Mouse (Mus musculus): ENCODE measurements around the gene Neu3. TPM values are rescaled to one million over a fixed set of nuclear protein-coding genes. Genes with fewer than 3 reads are reported as not detected.
"Not testable (repeated sequence)": the region's sequence is repeated elsewhere in the genome, so short reads cannot be mapped to it uniquely, and the experiment has no call there.

Gene Neu3
- polyA plus RNA-seq, 1 experiment from 2014 or later: 5.0 TPM

DNA sequence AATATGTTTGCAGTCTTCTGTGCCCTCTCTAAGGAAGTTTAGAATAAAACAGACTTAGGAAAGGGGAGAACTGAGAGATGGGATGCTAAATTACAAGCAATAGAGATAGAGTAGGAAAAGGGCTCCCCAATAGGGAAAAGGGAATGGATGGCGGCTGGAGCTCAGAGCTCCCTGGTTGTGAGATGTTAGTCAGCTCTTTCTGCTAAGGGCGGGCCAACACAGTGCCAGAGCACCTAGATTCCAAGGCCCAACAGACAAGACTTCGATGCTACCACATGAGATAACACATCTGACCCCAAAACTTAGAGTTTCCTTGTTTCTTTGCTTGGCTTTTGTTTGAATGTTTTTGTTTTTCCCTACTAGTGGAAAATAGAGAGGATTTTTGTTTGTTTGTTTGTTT lies 24.2 kb downstream of the Neu3 start:
- H3K27ac ChIP-seq; H3K9ac ChIP-seq; H3K4me2 ChIP-seq; H3K36me3 ChIP-seq; H3K27me3 ChIP-seq; H3K4me3 ChIP-seq; H3K9me3 ChIP-seq; H3K4me1 ChIP-seq; ATAC-seq (ENCODE audit: insufficient number of reproducible peaks, low FRiP score, low TSS enrichment, low read depth): not testable (repeated sequence)
- WGBS: 82% methylated on average over 3 of the region's 3 CpGs

DNA sequence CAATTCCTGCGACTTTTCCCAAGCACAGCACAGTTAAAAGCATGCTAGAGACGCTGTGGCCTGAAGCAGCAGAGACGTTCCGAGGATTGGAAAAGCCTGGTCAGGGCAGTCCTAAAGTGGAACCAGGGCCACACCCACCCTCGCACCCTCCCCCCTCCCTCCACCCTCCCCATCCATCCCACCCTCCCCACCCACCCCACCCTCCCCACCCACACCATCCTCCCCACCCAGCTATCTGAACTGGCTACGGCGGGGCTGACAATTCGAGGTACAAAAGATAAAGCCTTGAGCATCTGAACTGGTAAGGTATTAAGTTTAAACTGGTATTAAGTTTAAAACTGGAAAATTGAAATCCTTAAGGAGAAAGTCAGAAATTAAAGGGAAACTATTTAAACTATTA lies 24.7 kb downstream of the Neu3 start:
- Histone ChIP-seq H3K9me3 (no peaks in the 10 kb centered on the region), H3K9ac (no peak overlapping the region), H3K27me3 (no peaks in the 10 kb centered on the region), H3K4me3 (no peak overlapping the region), H3K4me2 (no peak overlapping the region), H3K4me1 (no peaks in the 10 kb centered on the region), H3K27ac (no peak overlapping the region), H3K36me3 (no peaks in the 10 kb centered on the region)
- ATAC-seq (ENCODE audit: insufficient number of reproducible peaks, low FRiP score, low TSS enrichment, low read depth): no peak
- WGBS: 58% methylated on average over 8 of the region's 8 CpGs

DNA sequence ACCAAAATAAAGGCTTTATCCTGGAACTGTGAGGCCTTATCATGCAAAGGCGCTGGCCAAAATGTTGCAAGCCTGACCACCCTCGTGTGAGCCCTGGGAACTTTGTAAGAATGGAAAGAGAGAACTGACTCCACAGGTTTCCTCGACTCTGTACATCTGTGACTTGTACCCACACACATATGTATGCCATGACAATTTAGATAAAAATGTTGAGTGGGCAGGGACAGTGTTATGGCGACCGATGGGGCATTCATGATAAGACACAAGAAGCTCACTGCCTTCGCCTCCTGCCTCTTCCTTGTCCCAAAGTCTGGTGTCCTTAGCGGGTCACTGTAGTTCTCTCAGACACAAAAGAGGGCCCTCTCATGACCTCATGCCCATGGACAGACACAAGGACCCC lies 29.1 kb downstream of the Neu3 start:
- no peaks in the 10 kb centered on the region for H3K36me3 ChIP-seq
- no peak for ATAC-seq (ENCODE audit: insufficient number of reproducible peaks, low FRiP score, low TSS enrichment, low read depth)
- no peaks in the 10 kb centered on the region; the same call in 1 of the 2 replicates for H3K27me3 ChIP-seq
- peaks cover 11% of the 10 kb centered on the region for H3K4me1 ChIP-seq
- no peak overlapping the region for H3K27ac ChIP-seq
- no peaks in the 10 kb centered on the region for H3K9me3 ChIP-seq
- no peak overlapping the region for H3K9ac ChIP-seq
- WGBS: 73% methylated on average over 7 of the region's 7 CpGs
- no peak overlapping the region for H3K4me2 ChIP-seq
- no peak overlapping the region for H3K4me3 ChIP-seq

DNA sequence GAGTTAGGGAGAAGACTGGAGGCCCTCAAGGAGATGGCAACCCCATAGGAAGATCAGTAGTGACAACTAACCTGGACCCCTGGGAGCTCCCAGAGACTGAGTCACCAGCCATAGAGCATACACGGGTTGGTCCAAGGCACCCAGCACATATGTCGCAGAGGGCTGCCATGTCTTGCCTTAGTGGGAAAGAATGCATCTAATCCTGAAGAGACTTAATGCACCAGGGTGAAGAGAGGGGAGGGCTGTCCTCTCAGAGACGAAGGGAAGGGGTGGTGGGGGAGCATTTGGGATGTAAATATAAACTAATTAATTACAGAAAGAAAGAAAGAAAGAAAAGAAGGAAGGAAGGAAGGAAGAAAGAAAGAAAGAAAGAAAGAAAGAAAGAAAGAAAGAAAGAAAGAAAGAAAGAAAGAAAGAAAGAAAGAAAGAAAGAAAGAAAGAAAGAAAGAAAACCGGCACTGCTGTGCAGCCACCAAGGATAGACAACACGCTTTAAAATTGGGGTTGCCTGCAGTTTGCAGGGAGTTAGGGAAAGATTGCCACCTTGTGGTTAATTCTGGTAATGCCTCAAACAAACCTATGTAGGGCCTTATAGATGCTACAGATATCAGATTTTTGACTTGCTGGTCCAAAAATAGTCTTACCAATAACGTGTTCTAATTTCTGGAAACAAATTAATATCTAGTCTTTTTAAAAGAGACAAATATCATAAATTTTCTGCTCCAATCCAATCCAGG lies 30.1 kb downstream of the Neu3 start:
- Histone ChIP-seq H3K36me3 (no peaks in the 10 kb centered on the region), H3K27me3 (no peaks in the 10 kb centered on the region; the same call in 1 of the 2 replicates), H3K9me3 (no peaks in the 10 kb centered on the region), H3K4me1 (peaks cover 11% of the 10 kb centered on the region), H3K4me2 (no peak overlapping the region), H3K4me3 (no peak overlapping the region), H3K27ac (no peak overlapping the region), H3K9ac (no peak overlapping the region)
- ATAC-seq (ENCODE audit: insufficient number of reproducible peaks, low FRiP score, low TSS enrichment, low read depth): no peak
- 30% methylated on average over 6 of the region's 6 CpGs for WGBS

DNA sequence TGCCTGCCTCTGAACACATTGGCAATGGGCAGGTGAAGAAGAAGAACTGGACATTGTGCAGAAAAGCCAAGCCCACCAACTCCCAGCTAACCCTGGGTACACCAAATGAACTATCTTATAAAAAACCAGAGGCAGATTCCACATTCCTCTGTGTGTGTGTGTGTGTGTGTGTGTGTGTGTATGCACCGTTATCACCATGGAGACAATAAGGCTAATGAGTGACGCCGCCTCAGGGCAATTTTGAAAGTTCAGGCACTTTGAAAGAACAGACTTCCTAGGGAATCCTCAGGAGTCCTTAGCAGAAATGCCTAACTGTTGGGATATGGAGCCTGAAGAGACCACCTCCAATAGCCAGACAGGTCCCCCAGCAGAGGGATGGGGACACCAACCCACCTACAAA lies 31.0 kb downstream of the Neu3 start:
- Histone ChIP-seq H3K4me1 (peaks cover 11% of the 10 kb centered on the region), H3K4me3 (no peak overlapping the region), H3K27ac (no peak overlapping the region), H3K36me3 (no peaks in the 10 kb centered on the region), H3K4me2 (no peak overlapping the region), H3K27me3 (no peaks in the 10 kb centered on the region; the same call in 1 of the 2 replicates), H3K9me3 (no peaks in the 10 kb centered on the region), H3K9ac (no peak overlapping the region)
- ATAC-seq (ENCODE audit: insufficient number of reproducible peaks, low FRiP score, low TSS enrichment, low read depth): no peak
- WGBS: 68% methylated on average over 3 of the region's 3 CpGs

DNA sequence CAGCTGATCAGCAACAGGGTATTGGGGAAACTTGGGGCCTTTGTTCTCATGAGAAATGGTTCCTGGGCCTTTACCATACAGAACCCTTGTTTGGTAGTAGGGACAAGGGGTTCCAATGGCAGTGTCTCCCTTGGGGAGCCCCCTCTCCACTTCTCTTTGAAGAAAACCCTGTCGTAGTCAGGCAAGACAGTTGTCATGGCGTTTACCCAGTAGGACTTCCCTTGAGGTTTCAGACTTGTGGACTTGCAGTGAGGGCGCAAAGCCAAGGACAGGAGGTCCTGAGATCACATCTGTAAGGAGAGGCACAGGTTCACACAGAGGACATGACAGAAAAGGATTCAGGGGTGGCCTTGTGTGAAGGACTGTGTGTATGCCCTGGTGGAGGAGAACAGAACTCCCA lies 31.7 kb downstream of the Neu3 start:
- Histone ChIP-seq H3K4me2 (no peak overlapping the region), H3K36me3 (no peaks in the 10 kb centered on the region), H3K4me1 (peaks cover 11% of the 10 kb centered on the region), H3K9ac (no peak overlapping the region), H3K27ac (no peak overlapping the region), H3K27me3 (no peaks in the 10 kb centered on the region; the same call in 1 of the 2 replicates), H3K9me3 (no peaks in the 10 kb centered on the region), H3K4me3 (no peak overlapping the region)
- WGBS: 74% methylated on average over 3 of the region's 3 CpGs
- no peak for ATAC-seq (ENCODE audit: insufficient number of reproducible peaks, low FRiP score, low TSS enrichment, low read depth)

DNA sequence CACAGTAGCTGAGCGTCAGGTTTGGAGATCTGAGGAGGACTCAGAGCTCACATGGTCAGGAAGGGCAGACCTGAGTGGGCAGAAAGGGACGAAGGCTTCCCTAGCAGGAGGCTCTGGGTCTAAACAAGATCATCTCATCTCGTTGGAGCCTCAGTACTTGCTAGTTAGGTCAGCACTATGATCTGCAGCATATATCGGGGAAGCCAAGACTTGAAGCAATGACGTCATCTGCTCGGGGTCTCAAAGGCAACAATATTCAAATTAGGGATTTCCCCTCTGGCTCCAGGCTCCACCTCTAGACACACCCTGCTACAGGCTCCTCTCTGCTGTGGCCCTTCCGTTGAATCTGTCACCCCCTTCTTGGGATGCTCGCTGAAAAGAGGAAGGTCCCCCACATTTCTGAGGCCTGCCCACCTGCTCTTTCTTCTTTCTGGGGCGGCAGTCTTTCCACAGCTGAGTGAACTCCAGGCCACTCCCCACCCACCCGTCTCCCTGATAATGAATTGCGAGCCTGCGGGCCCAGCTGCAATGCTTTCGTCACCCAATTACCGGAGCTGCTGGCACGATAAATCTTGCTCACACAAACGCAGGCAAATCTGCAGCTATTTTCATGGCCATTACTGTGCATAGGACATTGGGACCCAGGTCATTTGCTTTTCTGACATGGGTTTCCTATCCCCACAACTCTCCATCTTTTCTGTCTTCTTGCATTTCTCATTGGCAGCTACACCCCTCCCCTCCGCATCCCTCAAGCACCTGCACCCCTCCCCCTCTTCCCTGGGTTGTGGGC lies 32.8 kb downstream of the Neu3 start:
- Histone ChIP-seq H3K36me3 (no peaks in the 10 kb centered on the region), H3K4me2 (0 out of 2 replicates have a peak overlapping the region, but pooled peaks have one; percentile 1), H3K4me3 (no peak overlapping the region), H3K27ac (no peak overlapping the region), H3K9me3 (no peaks in the 10 kb centered on the region), H3K9ac (no peak overlapping the region), H3K4me1 (peaks cover 11% of the 10 kb centered on the region), H3K27me3 (no peaks in the 10 kb centered on the region; the same call in 1 of the 2 replicates)
- ATAC-seq (ENCODE audit: insufficient number of reproducible peaks, low FRiP score, low TSS enrichment, low read depth): no peak
- WGBS: 8% methylated on average over 17 of the region's 17 CpGs

DNA sequence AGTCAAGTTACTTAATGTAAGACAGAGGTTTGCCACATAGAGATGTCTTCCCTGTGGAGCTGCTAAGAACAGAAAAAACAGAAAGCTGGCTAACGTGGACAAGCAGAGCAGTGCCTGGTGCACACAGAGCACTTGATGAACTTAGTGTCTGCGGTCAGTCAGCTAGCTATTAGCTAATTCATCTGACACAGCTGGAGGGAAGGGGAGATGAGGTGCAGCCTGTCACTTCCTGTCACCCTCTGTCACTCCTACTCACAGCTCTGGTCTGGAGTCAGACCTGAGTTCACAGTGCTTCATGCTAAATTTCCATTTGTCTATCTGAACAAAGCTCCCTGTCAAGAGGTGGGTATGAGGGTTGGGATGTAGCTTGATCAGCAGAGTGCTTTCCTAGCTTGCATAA lies 34.1 kb downstream of the Neu3 start:
- no peak for ATAC-seq (ENCODE audit: insufficient number of reproducible peaks, low FRiP score, low TSS enrichment, low read depth)
- Histone ChIP-seq H3K27me3 (no peaks in the 10 kb centered on the region; the same call in 1 of the 2 replicates), H3K9me3 (no peaks in the 10 kb centered on the region), H3K9ac (no peak overlapping the region), H3K4me1 (peaks cover 11% of the 10 kb centered on the region), H3K36me3 (no peaks in the 10 kb centered on the region), H3K4me2 (no peak overlapping the region), H3K4me3 (no peak overlapping the region), H3K27ac (no peak overlapping the region)
- WGBS: 61% methylated on average over 2 of the region's 2 CpGs

DNA sequence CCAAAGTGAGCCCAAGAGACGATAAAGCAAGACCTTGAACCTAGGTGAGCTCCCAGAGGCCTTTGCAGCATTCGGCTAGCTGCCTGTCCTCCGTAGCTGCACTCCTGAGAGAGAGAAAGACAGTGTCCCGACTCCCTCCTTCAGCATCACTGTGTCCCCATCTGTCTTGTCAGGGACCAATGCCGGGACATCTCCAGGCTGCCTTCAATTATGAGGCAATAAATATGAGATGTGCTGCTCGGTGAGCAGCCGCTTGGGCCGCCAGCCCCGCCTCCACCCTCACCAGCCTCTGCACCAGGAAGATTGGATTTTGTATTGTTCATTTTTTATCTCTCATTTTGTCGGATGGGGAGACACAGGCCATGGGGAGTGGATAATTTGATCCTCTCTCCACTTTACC lies 37.4 kb downstream of the Neu3 start:
- Histone ChIP-seq H3K27me3 (no peaks in the 10 kb centered on the region; the same call in 1 of the 2 replicates), H3K36me3 (no peaks in the 10 kb centered on the region), H3K4me2 (no peak overlapping the region), H3K9me3 (no peaks in the 10 kb centered on the region), H3K4me3 (no peak overlapping the region), H3K9ac (no peak overlapping the region), H3K27ac (no peak overlapping the region), H3K4me1 (peaks cover 21% of the 10 kb centered on the region)
- 64% methylated on average over 10 of the region's 10 CpGs for WGBS
- ATAC-seq (ENCODE audit: insufficient number of reproducible peaks, low FRiP score, low TSS enrichment, low read depth): no peak

DNA sequence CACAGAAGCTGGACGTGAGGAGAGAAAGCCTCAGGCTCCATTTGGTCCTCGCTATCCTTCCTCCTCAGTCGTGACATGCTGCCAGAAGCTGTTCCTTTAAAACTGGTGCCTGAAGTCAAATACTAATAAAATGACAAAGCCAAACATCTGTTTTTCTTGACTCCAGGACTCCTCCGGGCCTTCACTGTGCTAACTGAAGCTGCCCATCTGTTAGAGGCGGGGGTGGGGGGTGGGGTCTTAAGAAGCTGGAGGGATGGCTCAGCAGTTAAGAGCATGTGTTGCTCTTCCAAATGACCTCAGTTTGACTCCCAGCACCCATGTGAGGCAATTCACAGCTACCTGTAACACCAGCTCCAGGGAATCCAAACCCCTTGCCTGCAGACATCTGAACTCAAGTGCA lies 39.7 kb downstream of the Neu3 start:
- no peak overlapping the region for H3K4me3 ChIP-seq
- WGBS: 8% methylated on average over 5 of the region's 5 CpGs
- no peak for ATAC-seq (ENCODE audit: insufficient number of reproducible peaks, low FRiP score, low TSS enrichment, low read depth)
- peaks cover 11% of the 10 kb centered on the region; the same call in 1 of the 2 replicates for H3K4me1 ChIP-seq
- H3K36me3 ChIP-seq: no peaks in the 10 kb centered on the region
- no peak overlapping the region for H3K27ac ChIP-seq
- no peaks in the 10 kb centered on the region for H3K27me3 ChIP-seq
- no peak overlapping the region for H3K4me2 ChIP-seq
- no peaks in the 10 kb centered on the region for H3K9me3 ChIP-seq
- H3K9ac ChIP-seq: no peak overlapping the region

DNA sequence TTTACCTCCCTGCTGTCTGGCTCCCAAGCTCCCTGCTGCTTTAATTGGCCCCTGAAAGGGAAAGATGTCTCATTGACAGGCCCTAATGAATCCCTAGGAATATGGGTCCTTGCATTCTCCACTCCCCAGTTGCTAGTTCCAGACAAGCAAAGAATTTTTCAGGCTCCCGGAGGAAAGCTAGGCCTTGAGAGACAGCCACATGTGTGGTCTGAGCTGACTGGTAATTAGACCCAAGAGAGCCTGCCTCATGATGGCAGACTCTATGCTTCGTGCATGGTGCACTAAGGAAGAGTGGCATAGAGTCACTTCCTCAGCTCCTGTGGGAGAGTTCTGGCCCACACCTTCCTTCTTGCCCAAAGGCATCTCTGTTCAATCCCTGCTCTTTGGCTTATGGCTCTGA lies 40.3 kb downstream of the Neu3 start:
- no peak for ATAC-seq (ENCODE audit: insufficient number of reproducible peaks, low FRiP score, low TSS enrichment, low read depth)
- Histone ChIP-seq H3K4me3 (no peak overlapping the region), H3K36me3 (no peaks in the 10 kb centered on the region), H3K9me3 (no peaks in the 10 kb centered on the region), H3K4me1 (peaks cover 11% of the 10 kb centered on the region; the same call in 1 of the 2 replicates), H3K4me2 (no peak overlapping the region), H3K27ac (no peak overlapping the region), H3K9ac (no peak overlapping the region), H3K27me3 (no peaks in the 10 kb centered on the region)
- WGBS: 20% methylated on average over 2 of the region's 2 CpGs

DNA sequence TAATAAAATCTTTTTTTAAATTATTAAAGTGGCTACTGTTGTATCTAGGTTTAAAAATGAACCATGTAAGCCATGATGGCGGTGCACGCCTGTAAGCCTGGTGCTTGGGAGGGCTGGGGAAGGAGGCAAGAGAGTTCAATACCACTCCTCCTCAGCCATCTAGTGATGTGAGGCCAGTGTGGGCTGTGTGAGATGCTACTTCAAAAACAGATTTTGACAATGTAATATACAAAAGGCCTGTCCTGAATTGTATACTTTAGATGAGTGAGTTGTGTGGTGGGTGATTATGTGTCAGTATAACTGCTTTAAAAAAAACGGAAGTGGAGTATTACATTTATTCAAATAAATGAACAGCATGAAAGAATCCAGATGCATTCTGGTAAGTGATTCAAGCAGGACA lies 41.4 kb downstream of the Neu3 start:
- H3K36me3 ChIP-seq: no peaks in the 10 kb centered on the region
- no peak overlapping the region for H3K27ac ChIP-seq
- H3K4me2 ChIP-seq: no peak overlapping the region
- peaks cover 11% of the 10 kb centered on the region; the same call in 1 of the 2 replicates for H3K4me1 ChIP-seq
- H3K27me3 ChIP-seq: no peaks in the 10 kb centered on the region
- H3K4me3 ChIP-seq: no peak overlapping the region
- H3K9me3 ChIP-seq: no peaks in the 10 kb centered on the region
- 90% methylated on average over 3 of the region's 3 CpGs for whole genome bisulfite sequencing
- no peak for ATAC-seq (ENCODE audit: insufficient number of reproducible peaks, low FRiP score, low TSS enrichment, low read depth)
- H3K9ac ChIP-seq: no peak overlapping the region

Measured in limb, embryonic 15.5 days (tissue).